Mouse (Mus musculus): ENCODE data around the gene Gm3327.
"Not testable (repeated sequence)": the region's sequence is repeated elsewhere in the genome, so short reads cannot be mapped to it uniquely, and the experiment has no call there.

Gene Gm3327

DNA sequence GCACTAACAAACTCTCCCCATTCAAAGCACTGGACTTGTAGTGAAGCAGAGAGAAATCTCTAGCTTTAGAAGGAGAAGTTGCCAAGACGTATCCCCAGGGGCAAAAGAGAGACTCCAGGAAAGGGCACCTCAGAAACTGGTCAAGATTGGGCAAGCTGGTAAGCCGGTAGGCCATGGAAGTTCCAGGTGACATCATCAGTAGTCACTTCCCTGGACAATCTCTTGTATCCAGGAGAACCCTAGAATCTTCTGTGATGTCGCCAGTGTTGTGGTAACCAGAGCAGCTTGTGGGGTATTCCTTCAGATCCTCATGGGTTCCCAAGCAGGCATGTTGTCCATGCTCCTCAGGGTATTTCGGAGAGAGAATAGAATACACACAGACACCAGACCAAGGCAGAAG lies at the start of gene Gm3327:
Gene Gm3327, plus strand, starts transcription at position 301 of the 400 bp plus-strand sequence.
- H3K27me3 ChIP-seq (ENCODE audit: insufficient read depth, low read length); H3K4me3 ChIP-seq (replicated peaks; ENCODE audit: low read length); H3K36me3 ChIP-seq (ENCODE audit: insufficient read depth, low read length); H3K9me3 ChIP-seq (ENCODE audit: low read length); H3K4me1 ChIP-seq (replicated peaks; ENCODE audit: low read depth, low read length): not testable (repeated sequence)

DNA sequence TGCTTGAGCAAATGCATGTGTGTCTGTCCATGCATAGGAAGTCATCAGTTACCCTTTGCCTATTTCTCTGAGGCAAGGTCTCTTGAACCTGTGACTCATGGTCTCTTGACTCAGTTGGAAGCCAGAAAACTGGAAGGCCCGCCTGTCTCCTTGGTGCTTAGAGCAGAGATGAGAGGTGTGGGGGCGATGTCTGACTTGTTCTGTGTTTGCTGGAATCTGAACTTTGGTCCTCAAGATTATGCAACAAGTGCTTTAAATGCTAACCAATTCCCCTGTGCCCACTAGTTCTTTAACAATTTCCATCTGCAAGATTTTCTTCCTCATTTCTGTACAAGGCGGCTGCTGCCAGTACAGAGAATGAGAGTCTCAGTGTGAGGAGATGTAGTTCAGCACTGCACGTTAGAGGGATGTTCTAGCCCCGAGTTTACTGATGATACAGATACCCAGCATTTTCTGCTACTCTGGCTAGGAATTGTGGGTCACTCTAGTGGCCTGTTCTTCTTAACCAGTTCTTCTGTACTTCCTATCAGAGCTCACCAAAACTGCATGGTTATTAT lies 45.8 kb upstream of the Gm3327 start:
- H3K4me3 ChIP-seq (replicated peaks; ENCODE audit: low read length); H3K4me1 ChIP-seq (replicated peaks; ENCODE audit: low read depth, low read length); H3K9me3 ChIP-seq (ENCODE audit: low read length); H3K27me3 ChIP-seq (ENCODE audit: insufficient read depth, low read length); H3K36me3 ChIP-seq (ENCODE audit: insufficient read depth, low read length): not testable (repeated sequence)

DNA sequence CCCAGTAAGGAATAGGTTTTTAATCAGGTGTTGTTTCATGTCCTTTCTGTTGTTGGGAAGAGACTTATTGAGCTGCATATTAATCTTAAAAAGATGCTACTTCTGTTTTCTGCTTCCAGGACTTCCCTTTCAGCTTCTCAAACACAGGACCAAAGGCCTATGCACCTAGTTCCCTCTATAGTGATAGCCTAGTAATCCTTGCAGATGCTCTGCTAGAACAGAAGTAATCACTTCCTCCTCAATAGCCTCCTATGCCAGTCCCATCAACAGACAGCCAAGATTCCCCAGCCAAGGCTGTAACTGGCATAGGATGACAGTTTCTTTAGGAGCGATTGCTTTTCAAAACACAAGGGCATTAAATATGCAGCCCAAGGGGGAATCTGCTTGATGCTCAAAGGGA lies 37.1 kb upstream of the Gm3327 start:
- H3K36me3 ChIP-seq (ENCODE audit: insufficient read depth, low read length); H3K4me3 ChIP-seq (replicated peaks; ENCODE audit: low read length); H3K9me3 ChIP-seq (ENCODE audit: low read length); H3K27me3 ChIP-seq (ENCODE audit: insufficient read depth, low read length); H3K4me1 ChIP-seq (replicated peaks; ENCODE audit: low read depth, low read length): not testable (repeated sequence)

DNA sequence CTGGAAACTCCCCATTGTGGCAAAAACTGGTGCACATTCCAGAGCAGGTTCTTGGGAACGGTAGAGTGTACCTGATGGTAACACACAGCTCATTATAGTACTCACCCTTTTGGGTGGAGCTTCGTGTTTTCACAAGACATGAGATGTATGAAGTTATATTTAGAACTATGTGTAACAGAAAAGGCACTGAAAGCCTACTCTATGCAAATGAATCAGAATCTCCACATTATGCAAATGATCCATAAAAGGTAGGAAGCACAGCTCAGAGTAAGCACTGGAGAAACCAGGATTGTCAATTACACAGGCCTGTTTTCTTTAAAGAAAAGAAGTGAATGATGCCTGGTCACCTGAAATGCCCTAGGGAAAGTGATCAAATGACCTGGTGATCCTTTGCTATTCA lies 36.1 kb upstream of the Gm3327 start:
- H3K36me3 ChIP-seq (ENCODE audit: insufficient read depth, low read length); H3K9me3 ChIP-seq (ENCODE audit: low read length); H3K4me3 ChIP-seq (replicated peaks; ENCODE audit: low read length); H3K27me3 ChIP-seq (ENCODE audit: insufficient read depth, low read length); H3K4me1 ChIP-seq (replicated peaks; ENCODE audit: low read depth, low read length): not testable (repeated sequence)

DNA sequence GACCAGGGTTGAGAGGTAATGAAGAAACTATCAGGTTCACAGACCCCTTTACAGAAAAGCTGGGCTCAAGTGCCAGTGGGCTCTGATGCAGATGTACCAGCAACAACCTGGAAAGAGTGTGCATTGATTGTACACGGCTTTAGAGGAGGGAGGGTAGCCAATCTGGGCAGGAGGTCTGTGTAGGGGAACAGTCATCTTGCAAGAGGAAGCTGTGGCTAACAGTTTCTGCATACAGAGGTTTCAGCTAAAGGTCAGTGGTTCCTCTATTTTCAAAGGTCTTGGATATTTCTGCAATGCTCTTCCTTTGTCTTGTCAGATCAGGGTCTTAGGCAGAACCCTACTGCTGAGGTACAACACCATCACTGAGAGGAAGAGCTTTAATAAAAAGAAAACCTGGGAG lies 32.1 kb upstream of the Gm3327 start:
- H3K4me3 ChIP-seq (replicated peaks; ENCODE audit: low read length); H3K27me3 ChIP-seq (ENCODE audit: insufficient read depth, low read length); H3K9me3 ChIP-seq (ENCODE audit: low read length); H3K4me1 ChIP-seq (replicated peaks; ENCODE audit: low read depth, low read length); H3K36me3 ChIP-seq (ENCODE audit: insufficient read depth, low read length): not testable (repeated sequence)

DNA sequence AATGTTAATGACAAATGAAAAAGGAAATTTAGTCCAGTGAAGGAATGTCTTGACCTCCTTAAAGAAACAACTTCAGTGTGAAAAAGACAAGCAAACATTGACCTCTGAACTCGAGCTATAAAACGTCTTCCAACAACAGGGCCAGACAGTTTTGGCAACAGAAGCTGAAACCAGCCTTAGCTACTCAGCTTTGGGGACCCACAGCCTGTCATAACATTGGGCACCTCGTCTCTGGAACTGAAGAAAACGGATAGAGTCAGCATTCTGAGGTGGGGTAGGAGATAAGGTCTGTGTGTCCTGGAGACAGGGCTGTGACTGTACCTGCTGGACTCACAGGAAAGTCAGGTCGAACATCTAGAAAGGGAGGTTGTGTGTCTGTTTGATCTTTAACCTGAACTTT lies 29.2 kb upstream of the Gm3327 start:
- H3K9me3 ChIP-seq (ENCODE audit: low read length); H3K36me3 ChIP-seq (ENCODE audit: insufficient read depth, low read length); H3K27me3 ChIP-seq (ENCODE audit: insufficient read depth, low read length); H3K4me3 ChIP-seq (replicated peaks; ENCODE audit: low read length); H3K4me1 ChIP-seq (replicated peaks; ENCODE audit: low read depth, low read length): not testable (repeated sequence)

DNA sequence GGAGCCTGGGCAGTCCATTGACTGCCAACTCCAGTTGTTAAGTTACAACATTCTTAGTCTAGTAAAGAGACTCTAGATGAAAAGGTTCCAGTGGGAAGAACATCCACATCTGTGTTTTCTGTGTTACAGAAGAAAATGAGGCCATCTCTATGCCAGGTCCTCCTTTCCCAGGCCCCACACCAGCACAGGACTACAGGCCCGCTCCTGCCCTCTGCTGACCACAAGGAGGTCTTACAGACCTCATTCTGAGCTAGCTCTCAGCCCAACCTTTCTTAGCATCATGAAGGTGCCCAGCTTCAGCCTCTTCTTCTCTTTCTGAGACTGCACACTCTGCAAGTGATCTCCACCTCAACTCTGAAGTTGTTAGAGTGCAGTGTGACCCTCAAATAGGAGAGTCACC lies 23.6 kb upstream of the Gm3327 start:
- not testable (repeated sequence) for H3K9me3 ChIP-seq (ENCODE audit: low read length); H3K36me3 ChIP-seq (ENCODE audit: insufficient read depth, low read length); H3K4me3 ChIP-seq (replicated peaks; ENCODE audit: low read length); H3K4me1 ChIP-seq (replicated peaks; ENCODE audit: low read depth, low read length); H3K27me3 ChIP-seq (ENCODE audit: insufficient read depth, low read length)

DNA sequence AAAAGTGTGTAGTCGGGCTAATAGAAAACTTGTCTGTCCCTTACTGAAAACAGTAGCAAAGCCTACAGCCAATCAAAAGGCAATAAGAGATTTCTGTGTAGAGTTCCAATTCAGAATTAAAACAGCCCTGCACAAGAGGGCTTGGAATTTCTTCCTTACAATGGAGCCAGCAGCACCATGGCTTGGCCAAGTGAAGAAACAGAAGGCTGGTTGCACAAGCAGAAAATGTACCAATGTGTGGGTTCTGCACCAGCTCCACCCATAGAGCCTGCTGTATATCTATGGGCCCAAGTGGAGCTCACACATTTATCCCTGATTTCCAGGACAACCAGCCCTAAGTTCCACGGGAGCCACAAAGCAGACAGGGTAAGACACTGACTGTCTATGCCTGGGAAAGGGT lies 21.3 kb upstream of the Gm3327 start, which contains the start of gene Ear2:
Gene Ear2, plus strand, starts transcription at position 301 of the 400 bp plus-strand sequence.
- not testable (repeated sequence) for H3K36me3 ChIP-seq (ENCODE audit: insufficient read depth, low read length); H3K4me1 ChIP-seq (replicated peaks; ENCODE audit: low read depth, low read length); H3K9me3 ChIP-seq (ENCODE audit: low read length); H3K4me3 ChIP-seq (replicated peaks; ENCODE audit: low read length); H3K27me3 ChIP-seq (ENCODE audit: insufficient read depth, low read length)

DNA sequence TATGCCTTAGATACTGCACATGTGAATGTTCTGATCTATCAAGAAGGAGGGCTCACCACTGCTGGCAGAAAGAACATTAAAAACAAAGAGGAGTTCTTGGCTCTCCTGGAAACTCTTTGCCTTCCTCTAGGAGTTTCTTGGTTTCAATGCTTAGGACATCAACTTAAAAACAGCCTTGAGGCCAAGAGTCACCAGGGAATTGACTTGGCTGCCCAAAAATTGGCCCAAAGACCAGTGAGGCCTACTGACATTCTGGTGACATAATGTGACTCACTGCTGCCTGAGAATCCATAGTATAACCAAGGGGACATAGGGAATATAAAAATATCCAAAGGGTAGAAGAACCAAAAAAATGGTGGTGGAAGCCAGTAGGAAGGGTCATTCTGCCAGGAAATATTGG lies 12.7 kb upstream of the Gm3327 start:
- TF ChIP-seq NANOG (IDR thresholded peaks at IDR 0.05; ENCODE audit: borderline replicate concordance, low read length), result no peak
- TF ChIP-seq CTCF (conservative IDR thresholded peaks at IDR 0.05; ENCODE audit: low read length), result no peak
- no peak for TF ChIP-seq POU5F1 (IDR thresholded peaks at IDR 0.05; ENCODE audit: borderline replicate concordance, low read length)
- H3K4me1 ChIP-seq (replicated peaks; ENCODE audit: low read depth, low read length), result no peaks in the 10 kb centered on the region
- H3K27me3 ChIP-seq (ENCODE audit: insufficient read depth, low read length), result no peaks in the 10 kb centered on the region

More for the DNA sequence above, 12.7 kb upstream of the Gm3327 start:
- H3K36me3 ChIP-seq (ENCODE audit: insufficient read depth, low read length), result no peaks in the 10 kb centered on the region
- H3K4me3 ChIP-seq (replicated peaks; ENCODE audit: low read length), result no peak overlapping the region
- H3K9me3 ChIP-seq (ENCODE audit: low read length), result no peaks in the 10 kb centered on the region

Measured in E14TG2a.4 (cell line).